Mouse (Mus musculus) limb, embryonic 10.5 days (tissue): Measurements from ENCODE around the gene Olfr726. TPM values are rescaled to one million over a fixed set of nuclear protein-coding genes. Genes with fewer than 3 reads are reported as not detected.

Source experiments
- DNase-seq: peaks from one replicate; pipeline ENCODE4 v3.0.0-alpha.2; 2017; ENCODE audit warnings: low spot score
- H3K27ac ChIP-seq: fragments of 300-500 bp; sonication (generic); 2 replicates; pipeline ENCODE4 v1.5.1; 2016; ENCODE audit warnings: mild to moderate bottlenecking
- H3K27me3 ChIP-seq: fragments of 300-500 bp; sonication (generic); 2 replicates; pipeline ENCODE4 v1.6.1; 2016; ENCODE audit warnings: low read depth, mild to moderate bottlenecking; ENCODE audit not compliant: poor library complexity, severe bottlenecking
- H3K36me3 ChIP-seq: fragments of 300-500 bp; sonication (generic); 2 replicates; pipeline ENCODE4 v1.6.1; 2016; ENCODE audit warnings: mild to moderate bottlenecking, moderate library complexity
- H3K4me1 ChIP-seq: fragments of 300-500 bp; sonication (generic); 2 replicates; pipeline ENCODE4 v1.6.1; 2016
- H3K4me3 ChIP-seq: fragments of 300-500 bp; sonication (generic); 2 replicates; pipeline ENCODE4 v1.5.1; 2016; ENCODE audit warnings: mild to moderate bottlenecking, moderate library complexity
- H3K9me3 ChIP-seq: fragments of 300-500 bp; sonication (generic); replicated peaks from 2 replicates; pipeline ENCODE4 v1.6.1; 2016; ENCODE audit warnings: mild to moderate bottlenecking
- WGBS: fragments of 180-500 bp; shearing (Covaris S2); methylation state at CpG from one replicate; pipeline ENCODE4 v1.1.7; 2016; 5-methylcytosine and 5-hydroxymethylcytosine counted together
- polyA plus RNA-seq: library from polyadenylated mRNA; unstranded; fragments of >200 nt; fragmentation: Nextera tagmentation; extraction: Ambion mirVana; gene quantifications from 2 replicates; pipeline ENCODE4 v1.2.1, GENCODE M21; 2016

Gene Olfr726
- not detected in 2 replicates for polyA plus RNA-seq

DNA sequence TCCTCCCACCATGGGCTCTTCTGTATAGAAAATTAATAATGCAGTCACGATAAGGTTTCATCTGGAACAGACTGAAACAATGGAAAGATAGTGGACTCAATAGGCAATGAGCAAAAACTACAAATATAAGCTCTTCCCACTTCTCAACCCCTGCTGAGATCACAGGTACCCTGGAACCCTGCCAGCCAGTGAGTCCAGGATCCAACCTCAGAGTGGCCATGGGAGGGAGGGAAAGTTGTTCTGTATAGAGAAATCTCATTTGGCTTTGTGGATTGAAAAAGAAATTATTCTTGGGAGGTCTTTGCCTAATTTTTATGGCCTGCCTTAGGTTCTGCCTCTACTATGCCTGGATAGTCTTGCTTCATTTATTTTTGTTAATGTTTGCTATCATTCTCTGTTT lies at the start of gene Olfr726:
TSS of gene Olfr726 (minus strand) at position 101 of the 400 bp plus-strand sequence.
- Histone ChIP-seq H3K4me1 (no peaks in the 10 kb centered on the region), H3K36me3 (no peaks in the 10 kb centered on the region), H3K9me3 (no peaks in the 10 kb centered on the region), H3K27ac (no peak within 1 kb of the TSS), H3K27me3 (no peaks in the 10 kb centered on the region), H3K4me3 (no peak within 1 kb of the TSS)
- WGBS, result 69% methylated on average over 1 of the region's 1 CpGs
- DNase-seq, result no peak

DNA sequence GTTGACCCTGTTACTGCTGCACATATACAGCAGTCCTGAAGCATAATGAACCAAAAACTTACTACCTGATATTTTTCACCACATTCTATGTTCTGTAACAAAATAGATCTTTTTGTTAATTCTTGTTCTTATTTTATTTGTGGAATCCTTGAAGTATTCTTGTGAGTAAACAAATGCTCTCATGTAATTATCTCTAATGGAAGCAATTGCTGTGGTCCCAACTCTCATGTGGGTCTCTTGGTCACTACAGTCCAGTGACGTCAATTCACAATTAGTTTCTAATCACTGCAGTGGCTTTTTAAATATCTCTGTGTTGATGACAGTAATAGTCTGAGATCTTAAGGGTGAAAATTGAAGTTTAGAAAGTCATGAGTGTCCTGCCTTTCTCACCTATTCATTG lies 32.1 kb upstream of the Olfr726 start, which contains the start of gene Olfr727:
TSS of gene Olfr727 (plus strand) at position 301 of the 400 bp plus-strand sequence.
- no peak for DNase-seq
- Histone ChIP-seq H3K4me1 (no peaks in the 10 kb centered on the region), H3K27me3 (no peaks in the 10 kb centered on the region), H3K4me3 (no peak within 1 kb of the TSS), H3K27ac (no peak within 1 kb of the TSS), H3K36me3 (no peaks in the 10 kb centered on the region), H3K9me3 (no peaks in the 10 kb centered on the region)
- WGBS, result 85% methylated on average over 1 of the region's 1 CpGs

DNA sequence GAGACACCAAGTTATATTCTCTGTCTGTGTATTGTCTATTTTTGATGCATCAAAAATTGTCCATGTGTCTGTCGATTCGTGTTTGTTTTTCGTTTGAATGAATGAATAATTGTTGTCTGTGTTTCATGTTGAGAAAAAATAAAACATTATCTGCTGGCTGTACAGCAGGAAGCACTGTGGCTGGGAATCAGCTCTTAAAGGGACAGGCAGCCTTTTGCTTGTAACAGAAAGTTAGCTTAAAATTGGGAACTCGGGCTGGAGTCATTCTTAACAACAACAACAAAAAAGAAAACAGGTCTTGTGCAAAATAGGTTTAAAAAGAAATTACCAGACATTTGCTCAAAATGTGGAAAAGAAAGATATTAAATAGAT lies 28.0 kb downstream of the Olfr726 start:
- Histone ChIP-seq H3K36me3 (peaks cover 20% of the 10 kb centered on the region), H3K27ac (peak overlapping the region; percentile 95), H3K4me3 (peak overlapping the region; percentile 72), H3K9me3 (no peaks in the 10 kb centered on the region), H3K4me1 (no peaks in the 10 kb centered on the region), H3K27me3 (no peaks in the 10 kb centered on the region)
- WGBS, result 4% methylated on average over 4 of the region's 4 CpGs
- DNase-seq, result no peak

DNA sequence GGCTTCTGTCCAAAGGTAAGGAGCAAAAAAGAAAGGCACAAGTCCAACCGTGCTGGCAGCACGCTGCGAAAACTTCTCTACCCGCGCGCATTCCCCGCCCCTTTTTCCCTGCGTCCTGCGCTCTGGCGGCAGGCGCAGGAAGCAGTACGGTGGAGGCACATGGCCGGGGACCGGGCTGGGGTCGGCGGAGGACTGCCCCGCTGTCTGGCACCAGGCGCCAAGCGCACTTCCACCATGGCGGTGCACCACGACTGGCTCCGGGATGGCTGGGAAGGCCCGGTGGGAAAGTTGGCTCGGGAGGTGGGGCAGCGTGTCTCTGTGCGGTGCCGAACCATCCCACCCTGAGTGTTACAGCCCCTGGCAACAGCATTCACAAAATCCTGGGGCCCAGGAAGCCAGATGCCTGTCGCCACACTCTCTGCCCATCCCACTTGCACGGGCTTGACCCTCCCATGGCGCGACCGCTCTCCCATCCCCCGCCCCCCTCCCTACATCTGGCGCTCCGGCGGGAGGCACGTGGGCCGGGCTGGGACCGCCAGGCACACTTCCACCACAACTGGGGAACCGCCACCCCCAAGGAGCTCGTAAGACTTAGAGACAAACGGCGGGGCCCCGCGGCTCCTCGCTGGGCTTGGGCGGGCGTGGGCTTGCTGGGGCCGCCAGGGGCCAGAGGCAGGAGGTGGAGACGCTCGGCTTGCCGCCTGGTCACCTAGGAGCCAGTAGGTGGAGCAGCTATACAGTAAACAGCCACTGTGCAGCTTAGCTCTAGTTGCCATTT lies 28.6 kb downstream of the Olfr726 start:
- no peaks in the 10 kb centered on the region for H3K4me1 ChIP-seq
- DNase-seq, result peak; percentile 89
- WGBS, result 2% methylated on average over 52 of the region's 52 CpGs
- H3K27ac ChIP-seq, result peak overlapping the region; percentile 95
- no peaks in the 10 kb centered on the region for H3K27me3 ChIP-seq
- H3K4me3 ChIP-seq, result peak overlapping the region; percentile 72
- no peaks in the 10 kb centered on the region for H3K9me3 ChIP-seq
- peaks cover 14% of the 10 kb centered on the region for H3K36me3 ChIP-seq

DNA sequence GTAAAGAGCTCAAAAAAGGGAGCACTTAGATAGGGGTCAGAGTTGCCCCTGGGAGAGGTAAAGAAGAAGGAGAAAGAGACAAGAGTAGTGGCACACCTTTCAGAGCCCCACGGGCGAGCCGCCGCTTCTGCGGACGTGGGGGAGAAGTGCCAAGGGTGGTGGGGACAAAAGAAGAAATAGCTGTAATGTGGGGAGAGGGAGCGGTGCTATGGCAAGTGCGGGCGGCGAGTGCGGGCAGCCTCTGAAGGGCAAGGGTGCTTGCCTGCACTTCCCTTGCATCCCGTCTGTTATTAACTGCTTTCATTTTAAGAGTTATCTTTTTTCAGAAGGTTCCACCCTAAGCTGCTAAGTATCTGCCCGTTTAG lies 29.2 kb downstream of the Olfr726 start:
- no peaks in the 10 kb centered on the region for H3K4me1 ChIP-seq
- H3K9me3 ChIP-seq, result no peaks in the 10 kb centered on the region
- peak overlapping the region; percentile 72 for H3K4me3 ChIP-seq
- 0% methylated on average over 13 of the region's 13 CpGs for WGBS
- no peaks in the 10 kb centered on the region for H3K27me3 ChIP-seq
- peak; percentile 53 for DNase-seq
- peak overlapping the region; percentile 95 for H3K27ac ChIP-seq
- peaks cover 9% of the 10 kb centered on the region for H3K36me3 ChIP-seq

DNA sequence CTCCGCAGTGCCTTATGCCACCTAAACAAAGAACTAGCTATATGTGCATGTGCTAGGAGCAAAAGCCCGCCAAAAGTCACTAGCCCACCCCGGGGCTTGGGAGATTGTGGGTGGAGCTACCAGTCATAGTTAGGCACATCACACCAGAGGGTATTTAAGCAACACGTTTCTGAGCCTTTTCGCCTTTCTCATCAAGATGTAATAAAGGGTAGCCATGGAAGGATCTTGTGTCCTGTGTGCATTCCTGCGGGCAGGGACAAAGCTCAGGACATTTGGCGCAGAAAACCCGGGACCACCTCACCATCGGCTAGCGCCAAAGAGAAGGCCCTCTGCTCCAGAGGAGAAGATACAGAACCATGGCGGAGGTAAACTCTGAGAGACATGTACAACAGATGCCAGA lies 29.6 kb downstream of the Olfr726 start:
- peak; percentile 66 for DNase-seq
- Histone ChIP-seq H3K4me3 (peak overlapping the region; percentile 72), H3K4me1 (no peaks in the 10 kb centered on the region), H3K36me3 (peaks cover 5% of the 10 kb centered on the region), H3K27ac (peak overlapping the region; percentile 95), H3K27me3 (no peaks in the 10 kb centered on the region), H3K9me3 (no peaks in the 10 kb centered on the region)
- WGBS, result 30% methylated on average over 11 of the region's 11 CpGs

DNA sequence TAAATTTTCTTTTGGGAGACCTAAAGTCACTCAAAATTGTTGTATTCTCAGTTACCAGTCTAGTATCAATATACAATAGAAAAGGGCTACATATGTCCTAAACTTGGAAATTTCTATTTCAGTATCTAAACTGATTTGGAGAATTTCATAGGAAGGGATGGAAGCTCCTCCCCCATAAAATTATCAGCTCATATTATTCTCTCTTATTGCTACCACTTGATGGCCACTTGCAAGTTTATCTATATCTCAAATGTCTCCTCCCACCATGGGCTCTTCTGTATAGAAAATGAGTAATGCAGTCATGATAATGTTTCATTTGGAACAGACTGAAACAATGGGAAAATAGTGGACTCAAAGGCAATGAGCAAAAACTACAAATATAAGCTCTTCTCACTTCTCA lies 50.5 kb downstream of the Olfr726 start, which contains the start of gene Olfr725:
TSS of gene Olfr725 (minus strand) at position 101 of the 400 bp plus-strand sequence.
- DNase-seq, result no peak
- H3K27ac ChIP-seq, result no peak within 1 kb of the TSS
- H3K36me3 ChIP-seq, result no peaks in the 10 kb centered on the region
- H3K4me1 ChIP-seq, result no peaks in the 10 kb centered on the region
- no peaks in the 10 kb centered on the region for H3K27me3 ChIP-seq
- no peak within 1 kb of the TSS for H3K4me3 ChIP-seq
- H3K9me3 ChIP-seq, result no peaks in the 10 kb centered on the region

Other genes with a start within 250 kb of the Olfr726 start
- not detected in 2 replicates for gene Olfr722, start 189.0 kb downstream of the Olfr726 start, polyA plus RNA-seq
- not detected in 2 replicates for gene Olfr723, start 159.2 kb downstream of the Olfr726 start, polyA plus RNA-seq
- not detected in 2 replicates for gene Olfr724, start 127.7 kb downstream of the Olfr726 start, polyA plus RNA-seq
- gene Olfr725, start 50.6 kb downstream of the Olfr726 start, polyA plus RNA-seq, result not detected in 2 replicates
- not detected in 2 replicates for gene Olfr727, start 32.2 kb upstream of the Olfr726 start, polyA plus RNA-seq
- not detected in 2 replicates for gene Olfr728, start 51.7 kb upstream of the Olfr726 start, polyA plus RNA-seq
- gene Olfr729, start 62.0 kb upstream of the Olfr726 start, polyA plus RNA-seq, result 0.03 TPM in 1 of 2 replicates, not detected in the other
- not detected in 2 replicates for gene Olfr730, start 97.2 kb upstream of the Olfr726 start, polyA plus RNA-seq
- gene Olfr731, start 150.9 kb upstream of the Olfr726 start, polyA plus RNA-seq, result not detected in 2 replicates
- not detected in 2 replicates for gene Olfr732, start 193.3 kb upstream of the Olfr726 start, polyA plus RNA-seq
- not detected in 2 replicates for gene Olfr733, start 210.6 kb upstream of the Olfr726 start, polyA plus RNA-seq
- not detected in 2 replicates for gene Olfr734, start 235.8 kb upstream of the Olfr726 start, polyA plus RNA-seq